Mouse (Mus musculus): ENCODE data around the gene Chrnb1. TPM values are rescaled to one million over a fixed set of nuclear protein-coding genes. Genes with fewer than 3 reads are reported as not detected.

The Chrnb1 gene
- total and polyA plus RNA-seq, 2 experiments from 2014 or later, result 3.1 to 11.2 TPM

DNA sequence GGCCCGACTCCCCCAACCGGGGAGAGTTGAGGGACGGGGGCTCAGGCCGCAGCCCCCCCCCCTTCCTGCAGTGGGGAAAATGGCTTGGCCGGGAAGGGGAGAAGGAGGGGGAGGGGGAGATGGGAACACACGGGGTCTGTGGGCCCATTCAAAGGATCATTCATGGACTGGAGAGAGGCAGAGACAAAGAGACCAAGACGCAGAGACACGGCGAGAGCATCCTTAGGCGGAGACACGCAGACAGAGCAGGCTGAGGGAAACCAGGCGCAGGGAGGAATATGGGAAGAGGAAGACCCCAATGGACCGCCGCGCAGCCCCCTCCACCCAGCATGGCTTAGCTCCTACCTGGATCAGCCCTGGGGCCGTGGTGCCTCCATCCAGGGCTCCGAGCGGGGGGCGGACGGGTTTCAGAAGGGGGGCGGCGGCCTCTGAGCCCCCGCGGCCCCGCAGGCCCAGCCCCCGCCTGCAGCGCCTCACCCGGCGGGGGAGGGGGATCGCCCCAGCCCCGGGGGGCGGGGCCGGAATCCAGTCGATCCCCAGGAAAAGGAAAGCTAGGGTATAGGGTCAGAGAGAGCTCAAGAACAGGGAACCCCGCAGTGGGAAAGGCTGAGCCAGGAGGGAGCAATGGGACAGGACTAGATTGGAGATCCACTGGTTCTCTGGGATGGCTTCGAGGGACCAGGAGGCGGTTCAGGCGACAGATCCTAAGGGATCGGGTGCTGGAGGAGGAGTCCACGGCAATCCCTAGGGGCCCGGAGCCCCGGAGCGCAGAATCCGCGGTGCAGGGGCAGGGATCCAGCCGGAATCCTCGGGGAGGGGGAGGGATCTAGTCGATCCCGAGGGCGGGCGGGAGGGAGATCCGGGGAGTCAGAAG lies 41.2 kb upstream of the Chrnb1 start:
- H3K4me3 ChIP-seq (ENCODE audit: low read depth, low read length), result peak overlapping the region; percentile 64
- H3K27ac ChIP-seq (ENCODE audit: low read depth), result peak overlapping the region; percentile 47
- H3K4me2 ChIP-seq (ENCODE audit: low read depth, low read length), result peak overlapping the region; percentile 83
- ATAC-seq (ENCODE audit: insufficient read depth, low read depth) (no peak), DNase-seq (ENCODE audit: low spot score) (no peak)
- H3K9ac ChIP-seq (replicated peaks; ENCODE audit: low read depth, low read length), result peak overlapping the region; percentile 56
- no peaks in the 10 kb centered on the region for H3K36me3 ChIP-seq (replicated peaks; ENCODE audit: control insufficient read depth, insufficient read depth, low read length)
- no peak for TF ChIP-seq CTCF (IDR thresholded peaks at IDR 0.05; ENCODE audit: low read depth)
- TF ChIP-seq EP300 (IDR thresholded peaks at IDR 0.05; ENCODE audit: low read depth), result no peak
- H3K9me3 ChIP-seq (replicated peaks; ENCODE audit: control insufficient read depth, low read length), result no peaks in the 10 kb centered on the region
- 3% methylated on average over 50 of the region's 52 CpGs for WGBS
- peaks cover 41% of the 10 kb centered on the region for H3K27me3 ChIP-seq (ENCODE audit: control insufficient read depth, insufficient read depth, low read length)
- H3K4me1 ChIP-seq (ENCODE audit: control insufficient read depth, insufficient read depth), result peaks cover 11% of the 10 kb centered on the region; the same call in 1 of the 2 replicates

DNA sequence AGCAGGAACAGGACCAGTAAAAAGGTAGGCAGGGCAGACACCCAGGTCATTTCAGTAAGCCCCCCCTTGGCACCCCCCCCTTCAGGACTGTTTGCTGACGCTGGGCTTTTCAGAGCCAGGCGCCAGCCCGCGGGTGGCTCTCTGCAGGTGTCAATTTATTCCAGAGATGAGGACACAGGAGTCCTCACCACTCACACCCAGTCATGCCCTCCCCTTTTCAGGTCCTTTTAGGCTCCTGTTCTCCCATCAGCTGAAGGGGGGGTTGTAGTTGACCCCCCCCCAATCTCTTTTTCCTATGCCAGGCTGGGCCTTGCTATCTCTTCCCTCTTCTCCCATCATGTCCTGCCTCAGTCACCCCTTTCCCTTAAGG lies 40.2 kb upstream of the Chrnb1 start:
- TF ChIP-seq CTCF (IDR thresholded peaks at IDR 0.05; ENCODE audit: low read depth), result no peak
- Histone ChIP-seq H3K4me3 (ENCODE audit: low read depth, low read length) (no peak overlapping the region), H3K4me1 (ENCODE audit: control insufficient read depth, insufficient read depth) (peaks cover 11% of the 10 kb centered on the region; the same call in 1 of the 2 replicates), H3K9ac (replicated peaks; ENCODE audit: low read depth, low read length) (no peak overlapping the region), H3K4me2 (ENCODE audit: low read depth, low read length) (no peak overlapping the region), H3K27ac (ENCODE audit: low read depth) (no peak overlapping the region), H3K27me3 (ENCODE audit: control insufficient read depth, insufficient read depth, low read length) (peaks cover 41% of the 10 kb centered on the region), H3K9me3 (replicated peaks; ENCODE audit: control insufficient read depth, low read length) (no peaks in the 10 kb centered on the region), H3K36me3 (replicated peaks; ENCODE audit: control insufficient read depth, insufficient read depth, low read length) (no peaks in the 10 kb centered on the region)
- 18% methylated on average over 4 of the region's 4 CpGs for WGBS
- ATAC-seq (ENCODE audit: insufficient read depth, low read depth), result no peak
- no peak for DNase-seq (ENCODE audit: low spot score)

- peaks cover 41% of the 10 kb centered on the region for H3K27me3 ChIP-seq (ENCODE audit: control insufficient read depth, insufficient read depth, low read length)
- H3K9me3 ChIP-seq (replicated peaks; ENCODE audit: control insufficient read depth, low read length), result no peaks in the 10 kb centered on the region
- WGBS, result 22% methylated on average over 9 of the region's 9 CpGs
- no peak overlapping the region for H3K4me3 ChIP-seq (ENCODE audit: low read depth, low read length)
- no peak for TF ChIP-seq CTCF (IDR thresholded peaks at IDR 0.05; ENCODE audit: low read depth)
- no peak for TF ChIP-seq EP300 (IDR thresholded peaks at IDR 0.05; ENCODE audit: low read depth)
- no peak overlapping the region for H3K4me2 ChIP-seq (ENCODE audit: low read depth, low read length)
- DNase-seq (ENCODE audit: low spot score) (no peak), ATAC-seq (ENCODE audit: insufficient read depth, low read depth) (no peak)
- H3K27ac ChIP-seq (ENCODE audit: low read depth), result no peak overlapping the region
- no peaks in the 10 kb centered on the region for H3K36me3 ChIP-seq (replicated peaks; ENCODE audit: control insufficient read depth, insufficient read depth, low read length)
- no peak overlapping the region for H3K9ac ChIP-seq (replicated peaks; ENCODE audit: low read depth, low read length)
- H3K4me1 ChIP-seq (ENCODE audit: control insufficient read depth, insufficient read depth), result peaks cover 11% of the 10 kb centered on the region; the same call in 1 of the 2 replicates
These were observed 39.7 kb upstream of the Chrnb1 start for GRCm38 (mm10) chr11:69835326-69835965.

- H3K9me3 ChIP-seq (replicated peaks; ENCODE audit: control insufficient read depth, low read length), result no peaks in the 10 kb centered on the region
- H3K27ac ChIP-seq (ENCODE audit: low read depth), result no peak overlapping the region
- peaks cover 41% of the 10 kb centered on the region for H3K27me3 ChIP-seq (ENCODE audit: control insufficient read depth, insufficient read depth, low read length)
- H3K9ac ChIP-seq (replicated peaks; ENCODE audit: low read depth, low read length), result peak overlapping the region; percentile 47
- H3K36me3 ChIP-seq (replicated peaks; ENCODE audit: control insufficient read depth, insufficient read depth, low read length), result no peaks in the 10 kb centered on the region
- peak overlapping the region; percentile 31 for H3K4me3 ChIP-seq (ENCODE audit: low read depth, low read length)
- peaks cover 7% of the 10 kb centered on the region; the same call in 1 of the 2 replicates for H3K4me1 ChIP-seq (ENCODE audit: control insufficient read depth, insufficient read depth)
- 10% methylated on average over 33 of the region's 48 CpGs for WGBS
- no peak for TF ChIP-seq EP300 (IDR thresholded peaks at IDR 0.05; ENCODE audit: low read depth)
- no peak for TF ChIP-seq CTCF (IDR thresholded peaks at IDR 0.05; ENCODE audit: low read depth)
- no peak for ATAC-seq (ENCODE audit: insufficient read depth, low read depth)
- no peak for DNase-seq (ENCODE audit: low spot score)
- peak overlapping the region; percentile 59 for H3K4me2 ChIP-seq (ENCODE audit: low read depth, low read length)
These were observed 38.3 kb upstream of the Chrnb1 start for GRCm38 (mm10) chr11:69834001-69834549.

- WGBS, result 47% methylated on average over 8 of the region's 8 CpGs
- DNase-seq (ENCODE audit: low spot score) (no peak), ATAC-seq (ENCODE audit: insufficient read depth, low read depth) (no peak)
- Histone ChIP-seq H3K4me2 (ENCODE audit: low read depth, low read length) (peak overlapping the region; percentile 59), H3K27me3 (ENCODE audit: control insufficient read depth, insufficient read depth, low read length) (peaks cover 41% of the 10 kb centered on the region), H3K4me1 (ENCODE audit: control insufficient read depth, insufficient read depth) (0 out of 2 replicates have a peak, but pooled peaks cover 4% of the 10 kb centered on the region), H3K9me3 (replicated peaks; ENCODE audit: control insufficient read depth, low read length) (no peaks in the 10 kb centered on the region), H3K9ac (replicated peaks; ENCODE audit: low read depth, low read length) (no peak overlapping the region; the same call in 1 of the 2 replicates), H3K27ac (ENCODE audit: low read depth) (no peak overlapping the region), H3K36me3 (replicated peaks; ENCODE audit: control insufficient read depth, insufficient read depth, low read length) (no peaks in the 10 kb centered on the region), H3K4me3 (ENCODE audit: low read depth, low read length) (peak overlapping the region; percentile 31)
- TF ChIP-seq EP300 (IDR thresholded peaks at IDR 0.05; ENCODE audit: low read depth) (no peak), CTCF (IDR thresholded peaks at IDR 0.05; ENCODE audit: low read depth) (no peak)
These were observed 37.8 kb upstream of the Chrnb1 start for GRCm38 (mm10) chr11:69833554-69833953.

Data from heart, postnatal 0 days (tissue).